9 mouse cellular contexts compared by ENCODE assay signal in genomic region chr17:34304751-34305150, GRCm38 (mm10). TPM values are rescaled to one million over a fixed set of nuclear protein-coding genes. Genes with fewer than 3 reads are reported as not detected.
DNase-seq lines count a peak whose midpoint lies in the region; ATAC-seq and TF ChIP-seq lines count a peak whose summit lies in the region.
"Had no signal": no experiment of that assay in that cellular context is flagged by ENCODE, and none has a peak within 500 bp of the region (broad histone marks: within the 10 kb centered on the region; RNA-seq: fewer than 3 reads in every experiment).

No protein-coding gene starts in this region.

- peak; percentile 36 for DNase-seq in liver, postnatal 0 days
- DNase-seq in liver, embryonic 11.5 days (ENCODE audit: low spot score), result no peak
- DNase-seq in ZHBTc4 (ENCODE audit: low read depth, low spot score), result peak; percentile 61
- peak; percentile 52 for DNase-seq in embryo, embryonic 11.5 days (ENCODE audit: low read depth, low spot score)
- peak; percentile 58 for DNase-seq in hindlimb bud, embryonic 11.5 days (ENCODE audit: extremely low spot score, low read depth, low spot score)
- DNase-seq in left cerebral cortex, adult 2 months (ENCODE audit: extremely low spot score in 1 of 2, low spot score in 2 of 2), result peak; percentile 51 to 59
- DNase-seq in retina, embryonic 14.5 days (ENCODE audit: low spot score), result peak; percentile 71
- no peak for DNase-seq in forebrain, embryonic 10.5 days (ENCODE audit: extremely low spot score, low spot score)

- no peaks in the 10 kb centered on the region for H3K27me3 ChIP-seq in liver, postnatal 0 days (ENCODE audit: insufficient read depth, low read length)
- no peaks in the 10 kb centered on the region; the same call in 1 of the 2 replicates for H3K27me3 ChIP-seq in liver, embryonic 11.5 days (replicated peaks; ENCODE audit: control insufficient read depth, insufficient read depth, low read length)
- H3K27me3 ChIP-seq in forebrain, embryonic 10.5 days (ENCODE audit: poor library complexity, severe bottlenecking), result peaks cover 11% of the 10 kb centered on the region

- H3K4me1 ChIP-seq in liver, postnatal 0 days (ENCODE audit: insufficient read depth), result no peaks in the 10 kb centered on the region
- no peaks in the 10 kb centered on the region for H3K4me1 ChIP-seq in liver, embryonic 11.5 days (replicated peaks; ENCODE audit: control insufficient read depth, insufficient read depth, low read length)
- H3K4me1 ChIP-seq in forebrain, embryonic 10.5 days, result peaks cover 7% of the 10 kb centered on the region

- WGBS in liver, postnatal 0 days (ENCODE audit: insufficient replicate concordance), result 19% methylated on average over 4 of the region's 4 CpGs
- 19% methylated on average over 4 of the region's 4 CpGs for WGBS in liver, embryonic 11.5 days
- 41% methylated on average over 4 of the region's 4 CpGs for WGBS in forebrain, embryonic 10.5 days

- peak; percentile 40; the same call in 1 of the 2 replicates for ATAC-seq in liver, postnatal 0 days
- no peak for ATAC-seq in liver, embryonic 11.5 days (replicated peaks; ENCODE audit: low FRiP score)

- no peak overlapping the region for H3K4me3 ChIP-seq in liver, postnatal 0 days (ENCODE audit: low read depth, low read length)
- H3K4me3 ChIP-seq in liver, embryonic 11.5 days (ENCODE audit: low read depth, low read length), result no peak overlapping the region
- H3K4me3 ChIP-seq in left cerebral cortex, adult 2 months, result no peak overlapping the region
- H3K4me3 ChIP-seq in forebrain, embryonic 10.5 days, result no peak overlapping the region
- H3K4me3 ChIP-seq: midbrain, embryonic 12.5 days had no signal

- no peak for TF ChIP-seq EP300 in liver, postnatal 0 days (IDR thresholded peaks at IDR 0.05; ENCODE audit: low read depth)

- H3K9ac ChIP-seq in liver, postnatal 0 days (replicated peaks), result no peak overlapping the region
- no peak overlapping the region for H3K9ac ChIP-seq in liver, embryonic 11.5 days (ENCODE audit: low read depth, low read length)
- H3K9ac ChIP-seq: midbrain, embryonic 12.5 days had no signal

- H3K9me3 ChIP-seq in liver, postnatal 0 days (ENCODE audit: low read length), result no peaks in the 10 kb centered on the region
- H3K9me3 ChIP-seq in liver, embryonic 11.5 days (ENCODE audit: control insufficient read depth, low read length), result no peaks in the 10 kb centered on the region
- no peaks in the 10 kb centered on the region for H3K9me3 ChIP-seq in forebrain, embryonic 10.5 days
- H3K9me3 ChIP-seq: midbrain, embryonic 12.5 days had no signal

- H3K4me2 ChIP-seq in liver, postnatal 0 days (ENCODE audit: low read depth, low read length), result no peak overlapping the region
- H3K4me2 ChIP-seq in liver, embryonic 11.5 days, result no peak overlapping the region
- H3K4me2 ChIP-seq: midbrain, embryonic 12.5 days had no signal

- intact Hi-C loops in left cerebral cortex, adult 2 months (cut with DNase I), result loop anchor here (5.0 kb wide), 1 partner anchor 42 kb away; no protein-coding TSS in a partner anchor

- H3K27ac ChIP-seq in liver, postnatal 0 days (ENCODE audit: low read depth), result no peak overlapping the region
- no peak overlapping the region for H3K27ac ChIP-seq in liver, embryonic 11.5 days (ENCODE audit: low read depth, low read length)
- no peak overlapping the region for H3K27ac ChIP-seq in left cerebral cortex, adult 2 months
- no peak overlapping the region for H3K27ac ChIP-seq in forebrain, embryonic 10.5 days
- H3K27ac ChIP-seq: midbrain, embryonic 12.5 days had no signal

- TF ChIP-seq CTCF in liver, postnatal 0 days (IDR thresholded peaks at IDR 0.05; ENCODE audit: low read depth), result no peak
- no peak for TF ChIP-seq CTCF in left cerebral cortex, adult 2 months (IDR thresholded peaks at IDR 0.05)

- no peaks in the 10 kb centered on the region for H3K36me3 ChIP-seq in liver, postnatal 0 days (replicated peaks; ENCODE audit: insufficient read depth, low read length)
- no peaks in the 10 kb centered on the region for H3K36me3 ChIP-seq in liver, embryonic 11.5 days (ENCODE audit: control insufficient read depth, insufficient read depth, low read length)
- no peaks in the 10 kb centered on the region for H3K36me3 ChIP-seq in forebrain, embryonic 10.5 days (replicated peaks)
- H3K36me3 ChIP-seq: midbrain, embryonic 12.5 days had no signal

RNA-seq across cellular contexts. Expression of gene H2-Eb1, which starts 0.9 kb away (rescaled TPM):
- polyA plus RNA-seq in liver, postnatal 0 days (2015; fragmentation: Nextera tagmentation; extraction: Ambion mirVana), result 8.2 and 9.3 TPM in 2 replicates
- 0.23 and 0.63 TPM in 2 replicates for polyA plus RNA-seq in liver, embryonic 11.5 days (2014; fragmentation: Nextera tagmentation; extraction: Ambion mirVana)
- total RNA-seq in left cerebral cortex, adult 2 months (2021), result 1 to 10 TPM; 1.1 to 2.1 TPM
- polyA plus RNA-seq in forebrain, embryonic 10.5 days (2016; fragmentation: Nextera tagmentation; extraction: Ambion mirVana), result 0.54 and 1.0 TPM in 2 replicates

RNA-seq across cellular contexts. Expression of gene H2-Aa, which starts 17.1 kb away (rescaled TPM):
- 12.0 and 15.3 TPM in 2 replicates for polyA plus RNA-seq in liver, postnatal 0 days (2015; fragmentation: Nextera tagmentation; extraction: Ambion mirVana)
- polyA plus RNA-seq in liver, embryonic 11.5 days (2014; fragmentation: Nextera tagmentation; extraction: Ambion mirVana), result not detected in 2 replicates
- total RNA-seq in left cerebral cortex, adult 2 months (2021), result 1 to 10 TPM; 1.0 to 3.1 TPM
- 0.17 TPM in 1 of 2 replicates, not detected in the other for polyA plus RNA-seq in forebrain, embryonic 10.5 days (2016; fragmentation: Nextera tagmentation; extraction: Ambion mirVana)

RNA-seq across cellular contexts. Expression of gene H2-Eb2, which starts 20.7 kb away (rescaled TPM):
- not detected in 2 replicates for polyA plus RNA-seq in liver, postnatal 0 days (2015; fragmentation: Nextera tagmentation; extraction: Ambion mirVana)
- polyA plus RNA-seq in liver, embryonic 11.5 days (2014; fragmentation: Nextera tagmentation; extraction: Ambion mirVana), result not detected in 2 replicates
- total RNA-seq in left cerebral cortex, adult 2 months (2021), result not detected
- polyA plus RNA-seq in forebrain, embryonic 10.5 days (2016; fragmentation: Nextera tagmentation; extraction: Ambion mirVana), result not detected in 2 replicates
- polyA plus RNA-seq: midbrain, embryonic 12.5 days had no signal

RNA-seq across cellular contexts. Expression of gene H2-Ab1, which starts 47.3 kb away (rescaled TPM):
- polyA plus RNA-seq in liver, postnatal 0 days (2015; fragmentation: Nextera tagmentation; extraction: Ambion mirVana), result 22.7 and 24.9 TPM in 2 replicates
- 3.9 and 4.1 TPM in 2 replicates for polyA plus RNA-seq in liver, embryonic 11.5 days (2014; fragmentation: Nextera tagmentation; extraction: Ambion mirVana)
- total RNA-seq in left cerebral cortex, adult 2 months (2021), result 1 to 10 TPM; 1.3 to 3.1 TPM
- polyA plus RNA-seq in forebrain, embryonic 10.5 days (2016; fragmentation: Nextera tagmentation; extraction: Ambion mirVana), result 9.8 and 12.5 TPM in 2 replicates

RNA-seq across cellular contexts. Expression of gene Btnl2, which starts 49.9 kb away (rescaled TPM):
- not detected in 2 replicates for polyA plus RNA-seq in liver, postnatal 0 days (2015; fragmentation: Nextera tagmentation; extraction: Ambion mirVana)
- not detected in 2 replicates for polyA plus RNA-seq in liver, embryonic 11.5 days (2014; fragmentation: Nextera tagmentation; extraction: Ambion mirVana)
- total RNA-seq in left cerebral cortex, adult 2 months (2021), result under 1 TPM; 0.65 to 0.68 TPM
- polyA plus RNA-seq in forebrain, embryonic 10.5 days (2016; fragmentation: Nextera tagmentation; extraction: Ambion mirVana), result not detected in 2 replicates

Comparison
In these comparisons a context has a peak if more than half of its experiments do, and no peak if none do; other contexts are left out.
1. DNase-seq: peak in liver, postnatal 0 days (single experiment), ZHBTc4 (single experiment), embryo, embryonic 11.5 days (single experiment), hindlimb bud, embryonic 11.5 days (single experiment), left cerebral cortex, adult 2 months (2 of 2) and retina, embryonic 14.5 days (single experiment); none in liver, embryonic 11.5 days (single experiment) and forebrain, embryonic 10.5 days (single experiment).
2. RNA of gene H2-Aa, which starts 17.1 kb away (polyA plus RNA-seq): 12.0 to 15.3 TPM in liver, postnatal 0 days; 0.17 TPM in forebrain, embryonic 10.5 days and not detected in liver, embryonic 11.5 days; every median in the first group is over 10 times any median in the second.